Mouse (Mus musculus): ENCODE results near the gene Hmcn1. TPM values are rescaled to one million over a fixed set of nuclear protein-coding genes. Genes with fewer than 3 reads are reported as not detected.
A peak's percentile ranks its signal among the peaks of the same experiment; 100 is the strongest.

Hmcn1 gene
- total and polyA plus RNA-seq, 3 experiments = 11.9 to 23.5 (median 13.7) TPM

DNA sequence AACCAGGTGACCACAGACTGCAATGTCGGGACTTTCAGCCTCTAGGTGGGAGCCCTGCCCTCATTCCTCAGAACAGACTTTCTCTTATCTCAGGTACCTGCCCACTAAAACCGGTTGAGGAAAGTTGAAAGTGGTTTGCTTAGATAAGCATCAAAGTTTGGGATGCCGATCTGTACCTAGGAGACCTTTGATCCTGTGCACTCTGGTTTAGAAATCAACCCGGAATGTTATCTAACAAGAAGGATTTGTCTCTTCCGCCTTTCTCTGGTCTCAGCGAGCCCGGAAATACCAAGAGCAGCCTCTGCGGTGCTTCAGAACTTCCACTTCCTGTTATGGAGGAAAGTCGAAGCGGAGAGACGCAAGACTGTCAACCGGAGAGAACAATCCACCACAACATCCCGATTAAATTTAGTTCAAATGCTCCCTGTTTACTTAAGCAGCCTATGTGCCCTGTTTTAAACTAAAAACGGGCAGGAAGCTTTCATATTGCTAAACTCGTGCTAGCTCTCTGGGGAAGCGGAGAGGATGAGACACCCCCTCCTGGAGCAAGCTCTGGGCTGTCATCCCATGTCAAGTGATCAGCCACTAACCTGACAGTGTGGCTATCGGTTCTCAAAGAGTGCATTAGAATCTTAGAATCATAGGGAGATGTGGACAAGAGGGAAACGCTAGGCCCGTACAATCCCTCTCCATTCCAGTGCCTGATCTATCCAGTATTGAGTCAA lies 32.0 kb upstream of the Hmcn1 start:
- Histone ChIP-seq H3K9ac (ENCODE audit: low read depth, low read length) (no peak overlapping the region), H3K36me3 (ENCODE audit: control insufficient read depth, insufficient read depth, low read length) (no peaks in the 10 kb centered on the region), H3K27ac (peak overlapping the region; percentile 84), H3K4me1 (ENCODE audit: control insufficient read depth, insufficient read depth, low read length) (peaks cover 1% of the 10 kb centered on the region; the same call in 1 of the 2 replicates), H3K79me2 (replicated peaks; ENCODE audit: control insufficient read depth, insufficient read depth, low read length) (no peaks in the 10 kb centered on the region), H3K4me3 (peak overlapping the region; percentile 21), H3K27me3 (ENCODE audit: control insufficient read depth, insufficient read depth, low read length) (no peaks in the 10 kb centered on the region)
- TF ChIP-seq EP300 (IDR thresholded peaks at IDR 0.05; ENCODE audit: insufficient read depth, low read depth, low read length) (peak; percentile 61; the same call in 1 of the 2 replicates), POLR2A (IDR thresholded peaks at IDR 0.05; ENCODE audit: insufficient read depth, low read depth, low read length) (peak; percentile 67; the same call in 1 of the 2 replicates), CTCF (IDR thresholded peaks at IDR 0.05) (no peak)
- intact Hi-C loops (cut with DNase I) = no loop called here
- DNase-seq = peak; percentile 40 to 56
- 41% methylated on average over 19 of the region's 19 CpGs for WGBS

- no peaks in the 10 kb centered on the region for H3K4me1 ChIP-seq (ENCODE audit: control insufficient read depth, insufficient read depth, low read length)
- H3K79me2 ChIP-seq (replicated peaks; ENCODE audit: control insufficient read depth, insufficient read depth, low read length) = no peaks in the 10 kb centered on the region
- H3K27me3 ChIP-seq (ENCODE audit: control insufficient read depth, insufficient read depth, low read length) = no peaks in the 10 kb centered on the region
- no peak for DNase-seq
- no peak overlapping the region for H3K4me3 ChIP-seq
- intact Hi-C loops (cut with DNase I) = no loop called here
- WGBS = 63% methylated on average over 2 of the region's 2 CpGs
- H3K36me3 ChIP-seq (ENCODE audit: control insufficient read depth, insufficient read depth, low read length) = no peaks in the 10 kb centered on the region
- no peak overlapping the region for H3K9ac ChIP-seq (ENCODE audit: low read depth, low read length)
- TF ChIP-seq EP300 (IDR thresholded peaks at IDR 0.05; ENCODE audit: insufficient read depth, low read depth, low read length) (no peak), POLR2A (IDR thresholded peaks at IDR 0.05; ENCODE audit: insufficient read depth, low read depth, low read length) (no peak), CTCF (IDR thresholded peaks at IDR 0.05) (no peak)
- no peak overlapping the region for H3K27ac ChIP-seq
Observed at GRCm38 (mm10) chr1:151019273-151019890, 26.1 kb upstream of the Hmcn1 start.

- no peak overlapping the region for H3K27ac ChIP-seq
- no peak overlapping the region for H3K4me3 ChIP-seq
- no peak overlapping the region for H3K9ac ChIP-seq (ENCODE audit: low read depth, low read length)
- H3K79me2 ChIP-seq (replicated peaks; ENCODE audit: control insufficient read depth, insufficient read depth, low read length) = no peaks in the 10 kb centered on the region
- peak; percentile 51 to 78 for DNase-seq
- peaks cover 1% of the 10 kb centered on the region; the same call in 1 of the 2 replicates for H3K4me1 ChIP-seq (ENCODE audit: control insufficient read depth, insufficient read depth, low read length)
- TF ChIP-seq CTCF (IDR thresholded peaks at IDR 0.05) = peak; percentile 87
- no peak for TF ChIP-seq POLR2A (IDR thresholded peaks at IDR 0.05; ENCODE audit: insufficient read depth, low read depth, low read length)
- TF ChIP-seq EP300 (IDR thresholded peaks at IDR 0.05; ENCODE audit: insufficient read depth, low read depth, low read length) = no peak
- WGBS = 35% methylated on average over 7 of the region's 7 CpGs
- no peaks in the 10 kb centered on the region for H3K36me3 ChIP-seq (ENCODE audit: control insufficient read depth, insufficient read depth, low read length)
- no peaks in the 10 kb centered on the region for H3K27me3 ChIP-seq (ENCODE audit: control insufficient read depth, insufficient read depth, low read length)
- intact Hi-C loops (cut with DNase I) = no loop called here
Observed at GRCm38 (mm10) chr1:151011056-151011455, 17.8 kb upstream of the Hmcn1 start.

DNA sequence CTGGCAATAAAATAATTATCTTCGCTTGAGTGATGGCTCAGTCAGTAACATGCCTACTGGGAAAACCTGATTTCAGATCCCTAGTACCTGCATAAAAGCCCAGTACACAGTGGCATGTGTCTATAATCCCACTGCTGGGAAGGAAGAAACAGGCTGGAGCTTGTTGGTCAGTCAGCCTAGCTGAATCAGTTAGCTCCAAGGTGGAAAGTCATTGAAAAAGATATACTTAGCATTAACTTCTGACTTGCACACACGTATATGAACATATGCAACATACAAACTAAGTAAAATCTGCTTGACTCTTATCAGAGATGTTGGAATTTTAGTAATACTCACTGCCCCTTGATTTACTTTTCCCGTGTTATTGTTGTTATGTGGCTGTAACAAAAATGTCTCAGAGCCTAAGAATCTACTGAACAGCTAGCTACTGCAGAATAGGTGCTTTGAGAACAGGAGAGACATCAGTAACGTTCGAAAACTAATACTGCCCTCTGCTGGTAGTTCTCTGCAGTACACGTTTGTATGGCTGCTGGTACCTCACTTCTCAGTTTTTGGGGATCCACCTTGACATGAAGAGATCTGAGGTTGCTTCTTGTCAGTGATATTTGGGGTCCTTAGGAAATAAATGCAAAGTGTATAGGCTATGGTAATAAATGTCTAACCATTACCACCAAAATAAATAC lies 16.0 kb upstream of the Hmcn1 start:
- Histone ChIP-seq H3K79me2 (replicated peaks; ENCODE audit: control insufficient read depth, insufficient read depth, low read length) (no peaks in the 10 kb centered on the region), H3K4me3 (no peak overlapping the region), H3K9ac (ENCODE audit: low read depth, low read length) (no peak overlapping the region), H3K27ac (no peak overlapping the region), H3K36me3 (ENCODE audit: control insufficient read depth, insufficient read depth, low read length) (no peaks in the 10 kb centered on the region), H3K27me3 (ENCODE audit: control insufficient read depth, insufficient read depth, low read length) (no peaks in the 10 kb centered on the region), H3K4me1 (ENCODE audit: control insufficient read depth, insufficient read depth, low read length) (peaks cover 1% of the 10 kb centered on the region; the same call in 1 of the 2 replicates)
- WGBS = 33% methylated on average over 6 of the region's 6 CpGs
- TF ChIP-seq POLR2A (IDR thresholded peaks at IDR 0.05; ENCODE audit: insufficient read depth, low read depth, low read length) (no peak), CTCF (IDR thresholded peaks at IDR 0.05) (0 out of 2 replicates have a peak, but pooled peaks have one; percentile 99), EP300 (IDR thresholded peaks at IDR 0.05; ENCODE audit: insufficient read depth, low read depth, low read length) (no peak)
- intact Hi-C loops (cut with DNase I) = loop anchor here (1.0 to 5.0 kb wide), 6 partner anchors 16 to 468 kb away; partner anchors contain the start of gene Hmcn1
- DNase-seq = peak in 1 of 2 experiments; percentile 25

- H3K79me2 ChIP-seq (replicated peaks; ENCODE audit: control insufficient read depth, insufficient read depth, low read length) = no peaks in the 10 kb centered on the region
- WGBS = 32% methylated on average over 4 of the region's 4 CpGs
- no peak for DNase-seq
- H3K4me1 ChIP-seq (ENCODE audit: control insufficient read depth, insufficient read depth, low read length) = peaks cover 1% of the 10 kb centered on the region; the same call in 1 of the 2 replicates
- no peak overlapping the region for H3K9ac ChIP-seq (ENCODE audit: low read depth, low read length)
- H3K4me3 ChIP-seq = no peak overlapping the region
- no peaks in the 10 kb centered on the region for H3K36me3 ChIP-seq (ENCODE audit: control insufficient read depth, insufficient read depth, low read length)
- intact Hi-C loops (cut with DNase I) = loop anchor here (2.0 to 5.0 kb wide), 4 partner anchors 70 to 467 kb away; no protein-coding TSS in a partner anchor
- TF ChIP-seq POLR2A (IDR thresholded peaks at IDR 0.05; ENCODE audit: insufficient read depth, low read depth, low read length) (no peak), EP300 (IDR thresholded peaks at IDR 0.05; ENCODE audit: insufficient read depth, low read depth, low read length) (no peak)
- no peak overlapping the region for H3K27ac ChIP-seq
- no peaks in the 10 kb centered on the region for H3K27me3 ChIP-seq (ENCODE audit: control insufficient read depth, insufficient read depth, low read length)
Observed at GRCm38 (mm10) chr1:151007747-151008146, 14.5 kb upstream of the Hmcn1 start.

Measured in heart, adult 2 months (tissue).